Mouse (Mus musculus) lung, adult 2 months (tissue): ENCODE results near the gene Tfpt.

Experiments used
- CTCF ChIP-seq: fragments of 200-500 bp; IDR thresholded peaks from 2 replicates; pipeline ENCODE4 v1.5.1; 2011; ENCODE audit warnings: mild to moderate bottlenecking, low read length, control low read depth; ENCODE audit not compliant: insufficient read depth
- POLR2A ChIP-seq: fragments of 200-500 bp; IDR thresholded peaks from 2 replicates; pipeline ENCODE4 v1.6.1; 2011; ENCODE audit warnings: low read depth, mild to moderate bottlenecking, control low read depth, low read length, borderline replicate concordance; ENCODE audit errors: extremely low read depth

DNA sequence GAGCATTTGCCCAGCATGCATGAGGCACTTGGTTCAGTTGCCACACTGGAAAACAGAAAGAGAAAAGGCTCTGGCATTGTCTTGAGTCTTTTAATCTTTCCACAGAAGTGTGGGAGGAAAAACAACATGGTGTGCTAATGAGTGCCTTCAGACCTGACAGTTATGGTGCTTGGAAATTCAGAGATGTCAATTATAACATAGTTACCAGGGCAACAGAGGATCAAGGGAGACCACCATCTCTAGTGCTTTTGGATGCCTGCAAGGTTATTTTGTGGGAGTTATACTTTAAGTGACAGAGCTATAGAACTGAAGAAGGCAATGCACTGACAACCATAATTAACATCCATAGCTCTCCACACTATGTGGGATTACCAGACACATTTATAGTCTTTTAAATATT is 35.9 kb downstream of the Tfpt start:
- no peak for TF ChIP-seq POLR2A
- no peak for TF ChIP-seq CTCF
